Mouse (Mus musculus) neural tube, embryonic 11.5 days (tissue): ENCODE measurements around the gene Gm4756. TPM values are rescaled to one million over a fixed set of nuclear protein-coding genes. Genes with fewer than 3 reads are reported as not detected.
"Not testable (repeated sequence)": the region's sequence is repeated elsewhere in the genome, so short reads cannot be mapped to it uniquely, and the experiment has no call there.

Experiments
- ATAC-seq: fragments of 200-750 bp; cut with Nextera tagmentation; 2 replicates; pipeline ENCODE4 v1.8.0; 2017; ENCODE audit warnings: moderate number of reproducible peaks, mild to moderate bottlenecking, moderate TSS enrichment, moderate library complexity; ENCODE audit not compliant: insufficient read depth, low FRiP score, low TSS enrichment
- DNase-seq: peaks from one replicate; pipeline ENCODE4 v3.0.0-alpha.2; 2015; ENCODE audit warnings: low spot score
- H3K27ac ChIP-seq: fragments of 300-500 bp; sonication (generic); 2 replicates; pipeline ENCODE4 v1.5.1; 2014; ENCODE audit warnings: low read depth, mild to moderate bottlenecking, low read length
- H3K27me3 ChIP-seq: fragments of 300-500 bp; sonication (generic); 2 replicates; pipeline ENCODE4 v1.6.1; 2014; ENCODE audit warnings: mild to moderate bottlenecking, low read length, mixed read lengths; ENCODE audit not compliant: control insufficient read depth, insufficient read depth
- H3K36me3 ChIP-seq: fragments of 300-500 bp; sonication (generic); 2 replicates; pipeline ENCODE4 v1.6.1; 2014; ENCODE audit warnings: mild to moderate bottlenecking, low read length, moderate library complexity, mixed read lengths; ENCODE audit not compliant: control insufficient read depth, insufficient read depth
- H3K4me1 ChIP-seq: fragments of 300-500 bp; sonication (generic); 2 replicates; pipeline ENCODE4 v1.6.1; 2014; ENCODE audit warnings: low read length, mixed read lengths; ENCODE audit not compliant: control insufficient read depth, insufficient read depth
- H3K4me2 ChIP-seq: fragments of 300-500 bp; sonication (generic); 2 replicates; pipeline ENCODE4 v1.6.1; 2014; ENCODE audit warnings: low read depth, mild to moderate bottlenecking, moderate library complexity
- H3K4me3 ChIP-seq: fragments of 300-500 bp; sonication (generic); 2 replicates; pipeline ENCODE4 v1.5.1; 2014; ENCODE audit warnings: low read depth, low read length
- H3K9ac ChIP-seq: fragments of 300-500 bp; sonication (generic); 2 replicates; pipeline ENCODE4 v1.6.1; 2014; ENCODE audit warnings: mild to moderate bottlenecking, low read length
- H3K9me3 ChIP-seq: fragments of 300-500 bp; sonication (generic); 2 replicates; pipeline ENCODE4 v1.6.1; 2016; ENCODE audit warnings: low read length; ENCODE audit not compliant: control insufficient read depth
- WGBS: fragments of 180-500 bp; shearing (Covaris S2); extraction: QIAGEN DNeasy Blood & Tissue Kit; methylation state at CpG from one replicate; pipeline ENCODE4 v1.1.7; 2014; 5-methylcytosine and 5-hydroxymethylcytosine counted together
- polyA plus RNA-seq: library from polyadenylated mRNA; unstranded; fragments of >200 nt; fragmentation: Nextera tagmentation; extraction: Ambion mirVana; gene quantifications from 2 replicates; pipeline ENCODE4 v1.2.1, GENCODE M21; 2014

Gm4756 gene
- not detected in 2 replicates for polyA plus RNA-seq

DNA sequence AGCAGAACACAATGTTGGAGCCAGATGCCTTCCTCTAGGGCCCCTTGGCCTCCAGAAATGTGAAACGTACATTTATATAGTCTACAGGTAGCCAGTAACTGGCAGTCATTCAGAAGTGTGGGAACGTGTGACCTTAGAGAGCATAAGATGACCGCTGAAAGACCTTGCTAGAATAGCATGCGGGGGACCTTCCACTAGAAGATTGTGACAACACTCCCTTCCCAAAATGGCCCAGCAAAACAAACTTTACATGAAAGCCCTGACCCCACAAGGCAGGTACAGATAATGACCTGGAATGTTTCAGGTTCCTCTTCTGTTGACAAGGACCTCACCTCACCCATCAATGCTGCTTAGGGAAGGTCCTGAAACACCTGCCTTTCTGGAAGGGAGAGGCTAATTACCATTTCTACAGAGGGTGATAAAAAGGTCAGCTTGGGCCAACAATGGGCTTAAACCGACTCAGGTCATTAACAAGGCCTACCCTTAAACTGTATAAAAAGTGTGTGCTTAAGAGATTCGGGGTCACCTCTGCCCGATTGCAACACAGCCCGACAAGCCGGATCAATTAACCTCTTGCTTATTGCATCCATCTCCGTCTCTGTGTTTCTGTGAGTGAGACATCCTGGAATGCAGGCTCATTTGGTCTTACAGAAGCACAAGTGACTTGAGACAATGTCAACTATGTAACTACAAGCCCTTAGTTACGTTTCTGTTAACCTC is at the start of gene Gm4756:
TSS of gene Gm4756 (minus strand) at position 51 of the 720 bp plus-strand sequence.
- whole genome bisulfite sequencing, result 80% methylated on average over 11 of the region's 11 CpGs
- H3K4me2 ChIP-seq, result no peak within 1 kb of the TSS
- H3K36me3 ChIP-seq, result no peaks in the 10 kb centered on the region
- H3K9me3 ChIP-seq, result no peaks in the 10 kb centered on the region
- no peaks in the 10 kb centered on the region for H3K4me1 ChIP-seq
- ATAC-seq, result no peak
- H3K27me3 ChIP-seq, result no peaks in the 10 kb centered on the region
- no peak within 1 kb of the TSS for H3K27ac ChIP-seq
- DNase-seq, result no peak
- H3K9ac ChIP-seq, result no peak within 1 kb of the TSS
- no peak within 1 kb of the TSS for H3K4me3 ChIP-seq

DNA sequence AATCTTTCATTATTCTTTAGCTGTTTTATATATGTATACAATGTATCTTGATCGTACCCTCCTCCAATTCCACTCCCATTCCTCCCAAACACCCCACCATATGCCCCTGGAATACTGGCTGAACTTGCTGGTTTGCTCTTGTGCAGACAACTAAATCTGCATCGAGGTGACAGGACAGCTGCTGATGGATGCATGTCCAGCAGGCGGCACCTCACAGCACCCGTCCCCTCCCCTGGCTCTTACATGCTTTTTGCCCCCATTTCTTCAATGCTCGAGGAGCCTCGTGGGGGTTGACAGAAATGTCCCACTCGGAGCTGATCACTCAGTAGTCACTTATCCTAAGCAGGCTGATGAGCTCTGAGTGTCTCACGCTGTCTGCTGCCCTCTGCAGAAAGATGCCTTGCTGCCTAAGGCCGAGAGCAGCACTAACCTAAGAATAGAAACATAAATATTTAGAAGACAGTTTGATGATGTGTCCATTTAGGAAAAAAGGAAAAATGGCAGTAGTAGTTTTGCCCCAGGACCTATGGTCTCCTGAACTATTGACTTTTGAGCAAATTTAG is 45.5 kb upstream of the Gm4756 start:
- no peaks in the 10 kb centered on the region for H3K27me3 ChIP-seq
- H3K9me3 ChIP-seq, result no peaks in the 10 kb centered on the region
- ATAC-seq, result no peak
- H3K9ac ChIP-seq, result no peak overlapping the region
- H3K36me3 ChIP-seq, result no peaks in the 10 kb centered on the region
- no peaks in the 10 kb centered on the region for H3K4me1 ChIP-seq
- DNase-seq, result no peak
- H3K4me2 ChIP-seq, result no peak overlapping the region
- 60% methylated on average over 9 of the region's 9 CpGs for WGBS
- H3K27ac ChIP-seq, result no peak overlapping the region
- no peak overlapping the region for H3K4me3 ChIP-seq

DNA sequence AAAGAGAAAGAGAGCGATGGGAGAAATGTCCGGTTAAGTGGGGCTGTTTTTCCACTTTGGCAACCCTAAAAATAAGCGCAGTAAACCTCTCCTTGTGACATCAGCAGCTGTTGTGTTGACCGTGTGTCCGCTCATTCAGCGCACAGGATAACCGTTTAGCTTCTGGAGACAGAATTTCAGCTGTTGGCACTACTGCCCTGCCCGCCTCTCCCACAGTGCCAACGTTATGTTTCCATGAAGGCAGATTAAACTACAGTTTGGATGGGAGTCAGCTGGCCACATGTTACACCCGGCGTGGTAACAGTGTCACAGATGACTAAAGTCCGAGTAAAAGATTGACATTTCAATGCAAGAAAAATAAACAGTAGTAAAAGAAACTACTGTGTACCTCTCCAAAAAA is 45.0 kb upstream of the Gm4756 start:
- Histone ChIP-seq H3K9ac (no peak overlapping the region), H3K27ac (no peak overlapping the region), H3K9me3 (no peaks in the 10 kb centered on the region), H3K36me3 (no peaks in the 10 kb centered on the region), H3K4me3 (no peak overlapping the region), H3K4me2 (no peak overlapping the region), H3K27me3 (no peaks in the 10 kb centered on the region), H3K4me1 (no peaks in the 10 kb centered on the region)
- 80% methylated on average over 12 of the region's 12 CpGs for WGBS
- DNase-seq, result no peak
- no peak for ATAC-seq

DNA sequence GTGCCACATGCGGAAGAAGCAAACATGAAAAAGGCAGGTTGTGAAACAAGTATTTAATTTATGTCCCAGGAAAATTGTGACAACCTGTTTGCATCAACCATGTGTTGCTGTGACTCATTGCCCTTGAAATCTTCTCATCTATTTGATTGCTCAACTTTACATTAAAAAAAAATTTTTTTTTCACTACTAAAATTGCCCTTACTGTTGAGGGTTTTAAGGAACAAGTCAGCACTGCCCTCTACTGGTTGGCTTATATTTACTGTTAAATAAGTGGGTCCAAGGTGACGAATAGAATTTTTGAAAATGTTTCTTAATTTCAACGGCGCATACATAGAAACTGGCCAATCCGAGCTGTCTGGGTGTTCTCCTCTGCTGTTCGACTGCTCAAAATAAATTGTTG is 44.4 kb upstream of the Gm4756 start:
- H3K4me3 ChIP-seq, result no peak overlapping the region
- H3K9ac ChIP-seq, result no peak overlapping the region
- no peak overlapping the region for H3K4me2 ChIP-seq
- no peaks in the 10 kb centered on the region for H3K27me3 ChIP-seq
- H3K4me1 ChIP-seq, result no peaks in the 10 kb centered on the region
- ATAC-seq (no peak), DNase-seq (no peak)
- WGBS, result 58% methylated on average over 6 of the region's 6 CpGs
- no peaks in the 10 kb centered on the region for H3K36me3 ChIP-seq
- no peak overlapping the region for H3K27ac ChIP-seq
- no peaks in the 10 kb centered on the region for H3K9me3 ChIP-seq

DNA sequence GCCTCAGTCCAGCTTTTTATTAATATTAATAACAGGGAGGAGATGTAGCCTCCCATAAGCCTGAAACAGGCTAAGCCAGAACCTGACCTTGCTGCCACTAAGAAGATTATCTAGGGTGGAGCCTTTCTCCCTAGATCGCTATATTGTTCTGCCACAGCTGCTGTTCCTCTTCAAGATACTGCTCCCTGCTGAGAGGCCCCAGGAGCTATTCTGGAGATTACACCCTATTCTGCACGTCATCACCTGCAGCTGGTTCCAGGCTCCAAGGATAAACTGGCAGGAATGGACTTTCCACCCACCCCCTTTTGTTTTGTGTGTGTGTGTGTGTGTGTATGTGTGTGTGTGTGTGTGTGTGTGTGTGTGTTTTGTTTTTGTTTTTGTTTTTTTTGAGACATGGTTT is 38.8 kb upstream of the Gm4756 start:
- not testable (repeated sequence) for H3K9ac ChIP-seq, H3K36me3 ChIP-seq, H3K27ac ChIP-seq, H3K4me2 ChIP-seq, H3K9me3 ChIP-seq, DNase-seq, H3K4me3 ChIP-seq, H3K27me3 ChIP-seq, H3K4me1 ChIP-seq, ATAC-seq
- 46% methylated on average over 2 of the region's 2 CpGs for WGBS

DNA sequence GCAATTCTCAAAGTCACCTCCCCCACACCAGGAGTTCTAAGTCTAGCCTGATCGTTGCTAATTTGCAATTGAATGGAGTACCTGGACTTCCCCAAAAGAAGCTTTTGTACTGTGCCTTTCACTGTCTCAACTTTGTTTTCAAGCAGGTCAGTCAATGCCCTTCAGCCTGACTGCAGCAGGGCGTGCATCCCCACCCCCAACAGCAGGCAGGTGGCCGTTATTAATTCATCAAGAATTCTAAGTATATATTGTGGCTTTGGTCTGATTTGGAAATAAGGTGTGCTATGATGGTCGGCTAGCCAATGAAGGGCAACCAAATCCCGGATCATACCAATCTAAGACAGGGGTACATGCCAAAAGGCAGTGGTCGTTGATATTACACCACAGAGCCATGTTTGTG is 38.3 kb upstream of the Gm4756 start:
- H3K9ac ChIP-seq, H3K27ac ChIP-seq, H3K9me3 ChIP-seq, H3K4me1 ChIP-seq, ATAC-seq, H3K4me3 ChIP-seq, H3K36me3 ChIP-seq, DNase-seq, H3K27me3 ChIP-seq, H3K4me2 ChIP-seq: not testable (repeated sequence)
- 29% methylated on average over 6 of the region's 6 CpGs for WGBS

DNA sequence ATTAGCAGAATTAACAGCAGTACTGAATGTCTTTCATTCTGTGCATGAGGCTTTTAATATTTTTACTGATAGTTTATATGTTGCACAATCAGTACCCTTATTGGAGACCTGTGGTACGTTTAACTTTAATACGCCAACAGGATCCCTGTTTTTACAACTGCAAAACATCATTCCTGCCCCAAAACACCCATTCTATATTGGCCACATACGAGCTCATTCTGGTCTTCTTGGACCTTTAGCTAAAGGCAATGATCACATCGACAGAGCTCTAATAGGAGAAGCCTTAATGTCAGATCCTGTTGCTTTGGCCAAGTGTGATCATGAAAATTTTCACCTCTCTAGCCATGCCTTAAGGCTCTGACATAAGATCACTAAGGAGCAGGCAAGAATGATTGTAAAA is 37.1 kb upstream of the Gm4756 start:
- not testable (repeated sequence) for H3K4me2 ChIP-seq, DNase-seq

DNA sequence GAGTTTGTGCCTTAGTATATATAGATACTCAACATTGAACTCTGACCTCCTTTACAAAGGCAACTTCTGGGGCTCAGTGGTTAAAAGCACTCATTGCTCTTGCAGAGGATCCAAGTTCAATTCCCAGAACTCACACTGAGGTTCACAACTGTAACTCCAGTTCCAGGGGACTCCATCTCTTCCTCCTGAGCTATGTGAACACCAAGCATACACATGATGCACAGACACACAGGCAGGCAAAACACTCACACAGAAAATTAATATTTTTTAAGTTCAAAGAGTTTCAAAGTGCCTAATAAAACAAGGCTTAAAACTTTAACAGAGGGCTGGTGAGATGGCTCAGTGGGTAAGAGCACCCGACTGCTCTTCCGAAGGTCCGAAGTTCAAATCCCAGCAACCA is 34.2 kb upstream of the Gm4756 start:
- WGBS, result 91% methylated on average over 3 of the region's 3 CpGs
- Histone ChIP-seq H3K27me3 (no peaks in the 10 kb centered on the region), H3K27ac (no peak overlapping the region), H3K36me3 (no peaks in the 10 kb centered on the region), H3K9ac (no peak overlapping the region), H3K4me1 (no peaks in the 10 kb centered on the region), H3K4me3 (no peak overlapping the region), H3K9me3 (no peaks in the 10 kb centered on the region), H3K4me2 (no peak overlapping the region)
- ATAC-seq (no peak), DNase-seq (no peak)

More for the DNA sequence above, 37.1 kb upstream of the Gm4756 start:
- ATAC-seq, H3K9ac ChIP-seq, H3K4me1 ChIP-seq, H3K27ac ChIP-seq, H3K36me3 ChIP-seq, H3K9me3 ChIP-seq, H3K4me3 ChIP-seq, H3K27me3 ChIP-seq: not testable (repeated sequence)
- WGBS, result 79% methylated on average over 4 of the region's 4 CpGs
